ENCODE assay signal across 22 mouse cellular contexts in the genomic region with DNA sequence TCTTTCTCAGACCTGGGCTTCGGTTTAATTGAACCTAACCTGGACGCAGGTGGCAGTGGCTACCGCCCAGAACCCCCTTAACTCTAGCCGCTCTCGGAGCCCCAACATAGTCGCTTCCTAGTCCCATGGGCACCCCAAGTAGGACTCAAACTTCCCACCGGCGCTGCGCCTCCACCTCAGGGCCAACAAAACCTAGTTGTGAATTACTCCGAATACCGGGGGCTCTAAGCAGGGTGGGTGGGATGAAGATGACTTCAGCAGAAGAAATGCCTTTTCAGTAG. TPM values are rescaled to one million over a fixed set of nuclear protein-coding genes. Genes with fewer than 3 reads are reported as not detected.
DNase-seq lines count a peak whose midpoint lies in the region; ATAC-seq and TF ChIP-seq lines count a peak whose summit lies in the region.
"Had no signal": no experiment of that assay in that cellular context is flagged by ENCODE, and none has a peak within 500 bp of the region (broad histone marks: within the 10 kb centered on the region; RNA-seq: fewer than 3 reads in every experiment).

No protein-coding gene starts in this region.

- H3K9ac ChIP-seq in forebrain, embryonic 11.5 days (ENCODE audit: low read length) = no peak overlapping the region
- H3K9ac ChIP-seq in forebrain, postnatal 0 days = no peak overlapping the region
- no peak overlapping the region for H3K9ac ChIP-seq in midbrain, embryonic 14.5 days (replicated peaks; ENCODE audit: low read length)
- no peak overlapping the region for H3K9ac ChIP-seq in midbrain, embryonic 15.5 days
- no peak overlapping the region for H3K9ac ChIP-seq in neural tube, embryonic 15.5 days (replicated peaks)

- ATAC-seq in forebrain, embryonic 11.5 days (replicated peaks; ENCODE audit: low FRiP score) = no peak
- ATAC-seq in forebrain, postnatal 0 days = no peak
- no peak for ATAC-seq in midbrain, embryonic 14.5 days (ENCODE audit: low FRiP score, low TSS enrichment)
- ATAC-seq in midbrain, embryonic 15.5 days (replicated peaks) = no peak
- no peak for ATAC-seq in neural tube, embryonic 15.5 days (ENCODE audit: low FRiP score)
- ATAC-seq: inflammation-experienced regulatory T-cells, adult 6 months; Patski had no signal

- no peak for TF ChIP-seq CTCF in forebrain, postnatal 0 days (IDR thresholded peaks at IDR 0.05; ENCODE audit: low read depth)
- no peak for TF ChIP-seq CTCF in layer of hippocampus, adult 2 months (conservative IDR thresholded peaks at IDR 0.05)

- peaks cover 91% of the 10 kb centered on the region for H3K27me3 ChIP-seq in forebrain, embryonic 11.5 days (ENCODE audit: control insufficient read depth, insufficient read depth, low read length)
- peaks cover 94% of the 10 kb centered on the region for H3K27me3 ChIP-seq in forebrain, postnatal 0 days (ENCODE audit: insufficient read depth, low read length)
- peaks cover 90% of the 10 kb centered on the region for H3K27me3 ChIP-seq in midbrain, embryonic 14.5 days (ENCODE audit: control insufficient read depth, insufficient read depth, low read length)
- H3K27me3 ChIP-seq in midbrain, embryonic 15.5 days (replicated peaks) = peaks cover 85% of the 10 kb centered on the region
- peaks cover 97% of the 10 kb centered on the region for H3K27me3 ChIP-seq in limb, embryonic 10.5 days (ENCODE audit: low read depth, poor library complexity, severe bottlenecking)
- H3K27me3 ChIP-seq in neural tube, embryonic 15.5 days (replicated peaks) = peaks cover 78% of the 10 kb centered on the region
- H3K27me3 ChIP-seq: Patski had no signal

- H3K27ac ChIP-seq in forebrain, embryonic 11.5 days (ENCODE audit: low read depth, low read length) = no peak overlapping the region
- H3K27ac ChIP-seq in forebrain, postnatal 0 days (ENCODE audit: low read depth, low read length) = no peak overlapping the region
- no peak overlapping the region for H3K27ac ChIP-seq in midbrain, embryonic 14.5 days (replicated peaks; ENCODE audit: low read depth, low read length)
- no peak overlapping the region for H3K27ac ChIP-seq in midbrain, embryonic 15.5 days
- H3K27ac ChIP-seq in limb, embryonic 10.5 days = 0 out of 2 replicates have a peak overlapping the region, but pooled peaks have one; percentile 36
- no peak overlapping the region for H3K27ac ChIP-seq in neural tube, embryonic 15.5 days (replicated peaks)
- H3K27ac ChIP-seq in layer of hippocampus, adult 2 months = no peak overlapping the region
- H3K27ac ChIP-seq: heart, adult 2 months had no signal

- no peaks in the 10 kb centered on the region for H3K36me3 ChIP-seq in forebrain, embryonic 11.5 days (ENCODE audit: control insufficient read depth, insufficient read depth, low read length)
- no peaks in the 10 kb centered on the region for H3K36me3 ChIP-seq in forebrain, postnatal 0 days (ENCODE audit: insufficient read depth)
- H3K36me3 ChIP-seq in midbrain, embryonic 14.5 days (ENCODE audit: control insufficient read depth, insufficient read depth, low read length) = no peaks in the 10 kb centered on the region
- no peaks in the 10 kb centered on the region for H3K36me3 ChIP-seq in midbrain, embryonic 15.5 days (replicated peaks)
- no peaks in the 10 kb centered on the region for H3K36me3 ChIP-seq in limb, embryonic 10.5 days
- no peaks in the 10 kb centered on the region for H3K36me3 ChIP-seq in neural tube, embryonic 15.5 days

- no peak overlapping the region for H3K4me3 ChIP-seq in forebrain, embryonic 11.5 days (ENCODE audit: low read depth, low read length)
- H3K4me3 ChIP-seq in forebrain, postnatal 0 days (ENCODE audit: low read depth, low read length) = no peak overlapping the region
- H3K4me3 ChIP-seq in midbrain, embryonic 14.5 days (replicated peaks; ENCODE audit: low read depth, low read length) = no peak overlapping the region
- H3K4me3 ChIP-seq in midbrain, embryonic 15.5 days = no peak overlapping the region
- H3K4me3 ChIP-seq in limb, embryonic 10.5 days = peak overlapping the region; percentile 37
- H3K4me3 ChIP-seq in neural tube, embryonic 15.5 days (replicated peaks) = no peak overlapping the region
- H3K4me3 ChIP-seq in layer of hippocampus, adult 2 months = no peak overlapping the region
- H3K4me3 ChIP-seq: erythroblast, embryonic 14.5 days; heart, adult 2 months had no signal

- 0 out of 2 replicates have a peak overlapping the region, but pooled peaks have one; percentile 11 for H3K4me2 ChIP-seq in forebrain, embryonic 11.5 days (ENCODE audit: low read depth, low read length, severe bottlenecking)
- H3K4me2 ChIP-seq in forebrain, postnatal 0 days (ENCODE audit: low read depth) = no peak overlapping the region
- 0 out of 2 replicates have a peak overlapping the region, but pooled peaks have one; percentile 37 for H3K4me2 ChIP-seq in midbrain, embryonic 14.5 days (ENCODE audit: low read length)
- no peak overlapping the region for H3K4me2 ChIP-seq in midbrain, embryonic 15.5 days
- H3K4me2 ChIP-seq in neural tube, embryonic 15.5 days = 0 out of 2 replicates have a peak overlapping the region, but pooled peaks have one; percentile 13

- peak; percentile 57 for DNase-seq in forebrain, embryonic 11.5 days (ENCODE audit: low spot score)
- DNase-seq in forebrain, postnatal 0 days = no peak
- no peak for DNase-seq in midbrain, embryonic 14.5 days
- no peak for DNase-seq in limb, embryonic 10.5 days (ENCODE audit: low spot score)
- DNase-seq in lung, postnatal 25 days (ENCODE audit: low spot score) = no peak
- no peak for DNase-seq in layer of hippocampus, adult 2 months (ENCODE audit: low spot score in 2 of 2)
- DNase-seq: adrenal gland, postnatal 25 days; cerebellum, adult 18-20 months; heart, adult 2 months; kidney, adult 8-10 months; kidney, postnatal 25 days; lung, adult 18-20 months; lung, postnatal 36 days; right cerebral cortex, postnatal 4 days; thymus, adult 2 months had no signal

- H3K4me1 ChIP-seq in forebrain, embryonic 11.5 days (replicated peaks; ENCODE audit: control insufficient read depth, insufficient read depth, low read length) = peaks cover 3% of the 10 kb centered on the region; the same call in 1 of the 2 replicates
- no peaks in the 10 kb centered on the region for H3K4me1 ChIP-seq in forebrain, postnatal 0 days (ENCODE audit: insufficient read depth)
- H3K4me1 ChIP-seq in midbrain, embryonic 14.5 days (ENCODE audit: control insufficient read depth, insufficient read depth, low read length) = no peaks in the 10 kb centered on the region
- peaks cover 8% of the 10 kb centered on the region; the same call in 1 of the 2 replicates for H3K4me1 ChIP-seq in midbrain, embryonic 15.5 days
- H3K4me1 ChIP-seq in limb, embryonic 10.5 days = peaks cover 63% of the 10 kb centered on the region
- peaks cover 17% of the 10 kb centered on the region for H3K4me1 ChIP-seq in neural tube, embryonic 15.5 days

- WGBS in forebrain, embryonic 11.5 days = 0% methylated on average over 11 of the region's 11 CpGs
- WGBS in forebrain, postnatal 0 days = 4% methylated on average over 11 of the region's 11 CpGs
- 2% methylated on average over 11 of the region's 11 CpGs for WGBS in midbrain, embryonic 14.5 days
- WGBS in midbrain, embryonic 15.5 days = 0% methylated on average over 11 of the region's 11 CpGs
- WGBS in limb, embryonic 10.5 days = under 1% methylated on average over 11 of the region's 11 CpGs
- WGBS in neural tube, embryonic 15.5 days = 3% methylated on average over 11 of the region's 11 CpGs

- no peaks in the 10 kb centered on the region for H3K9me3 ChIP-seq in forebrain, embryonic 11.5 days (ENCODE audit: control insufficient read depth, low read length)
- H3K9me3 ChIP-seq in forebrain, postnatal 0 days (ENCODE audit: low read length) = no peaks in the 10 kb centered on the region
- no peaks in the 10 kb centered on the region for H3K9me3 ChIP-seq in midbrain, embryonic 14.5 days (ENCODE audit: control insufficient read depth, low read length)
- no peaks in the 10 kb centered on the region for H3K9me3 ChIP-seq in midbrain, embryonic 15.5 days
- H3K9me3 ChIP-seq in limb, embryonic 10.5 days (replicated peaks) = no peaks in the 10 kb centered on the region
- H3K9me3 ChIP-seq in neural tube, embryonic 15.5 days (replicated peaks) = no peaks in the 10 kb centered on the region

RNA-seq across cellular contexts. Expression of gene Tfap2a, which starts 28.2 kb away (rescaled TPM):
- polyA plus RNA-seq in forebrain, embryonic 11.5 days (2014; fragmentation: Nextera tagmentation; extraction: Ambion mirVana) = 3.3 and 3.6 TPM in 2 replicates
- 0.38 TPM in 1 of 2 replicates, not detected in the other for total RNA-seq in forebrain, postnatal 0 days (2014; rRNA removed)
- polyA plus RNA-seq in forebrain, postnatal 0 days (2015; fragmentation: Nextera tagmentation; extraction: Ambion mirVana) = 0.18 and 0.28 TPM in 2 replicates
- 11.6 and 11.8 TPM in 2 replicates for polyA plus RNA-seq in midbrain, embryonic 14.5 days (2014; fragmentation: Nextera tagmentation; extraction: Ambion mirVana)
- polyA plus RNA-seq in midbrain, embryonic 15.5 days (2015; fragmentation: Nextera tagmentation; extraction: Ambion mirVana) = 4.1 and 5.5 TPM in 2 replicates
- 6.7 and 6.9 TPM in 2 replicates for polyA plus RNA-seq in limb, embryonic 10.5 days (2016; fragmentation: Nextera tagmentation; extraction: Ambion mirVana)
- 5.5 and 6.5 TPM in 2 replicates for polyA plus RNA-seq in neural tube, embryonic 15.5 days (2015; fragmentation: Nextera tagmentation; extraction: Ambion mirVana)
- under 1 TPM; 0.23 to 0.47 TPM for total RNA-seq in layer of hippocampus, adult 2 months (2021)
- total RNA-seq: liver, adult 2 months had no signal
- polyA plus RNA-seq: erythroblast, embryonic 14.5 days; heart, postnatal 0 days; inflammation-experienced regulatory T-cells, adult 6 months had no signal

Comparison
In these comparisons a context has a peak if more than half of its experiments do, and no peak if none do; other contexts are left out.
1. H3K4me2 ChIP-seq: peak in forebrain, embryonic 11.5 days (single experiment), midbrain, embryonic 14.5 days (single experiment) and neural tube, embryonic 15.5 days (single experiment); none in forebrain, postnatal 0 days (single experiment) and midbrain, embryonic 15.5 days (single experiment).